Mouse (Mus musculus): Measurements from ENCODE around the gene Eef1akmt2. TPM values are rescaled to one million over a fixed set of nuclear protein-coding genes. Genes with fewer than 3 reads are reported as not detected.

The Eef1akmt2 gene
- polyA plus RNA-seq, 1 experiment from 2014 or later = 76.6 TPM

DNA sequence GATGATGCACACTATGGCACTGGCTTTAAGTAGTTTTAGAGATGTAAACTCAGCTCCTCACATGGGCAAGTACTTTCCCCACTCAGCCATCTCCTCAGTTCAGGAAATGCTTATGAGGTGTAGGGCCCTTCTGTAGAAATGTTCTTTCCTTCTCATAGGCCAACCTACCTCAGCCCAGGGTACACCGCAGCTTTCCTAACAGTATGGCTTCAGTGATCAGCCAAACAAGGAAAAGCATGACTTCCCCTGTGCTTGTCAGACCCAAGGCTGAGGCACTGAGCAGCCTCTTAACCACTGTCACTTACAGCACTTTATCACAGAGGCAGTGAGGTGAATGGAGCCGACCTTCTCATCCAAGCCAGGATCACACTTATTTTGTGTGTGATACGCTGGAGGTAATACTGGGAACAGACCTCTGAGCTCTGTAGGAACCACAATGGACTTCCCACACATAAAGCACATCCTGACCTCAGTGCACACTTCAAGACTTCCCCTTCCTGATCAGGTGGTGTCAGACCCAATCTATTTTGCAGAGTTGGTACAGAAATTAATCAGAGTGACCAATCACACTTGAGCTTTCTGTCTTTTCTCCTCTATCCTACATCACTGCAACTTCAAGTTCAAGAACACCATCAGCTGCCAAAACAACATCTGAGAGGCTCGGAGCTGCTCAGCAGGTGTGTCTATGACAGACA, 64.8 kb downstream of the Eef1akmt2 start:
- DNase-seq (ENCODE audit: low spot score) (no peak), ATAC-seq (replicated peaks; ENCODE audit: low FRiP score, low read depth) (no peak)
- H3K9ac ChIP-seq (ENCODE audit: low read depth, low read length) = no peak overlapping the region
- no peak overlapping the region for H3K4me2 ChIP-seq (ENCODE audit: low read length)
- no peaks in the 10 kb centered on the region for H3K36me3 ChIP-seq (ENCODE audit: insufficient read depth, low read length)
- peak overlapping the region; percentile 66; the same call in 1 of the 2 replicates for H3K27ac ChIP-seq
- 83% methylated on average over 4 of the region's 4 CpGs for WGBS
- no peaks in the 10 kb centered on the region for H3K9me3 ChIP-seq (replicated peaks; ENCODE audit: low read length)
- H3K4me3 ChIP-seq (replicated peaks; ENCODE audit: low read depth, low read length) = no peak overlapping the region
- H3K4me1 ChIP-seq (replicated peaks; ENCODE audit: insufficient read depth, low read length) = peaks cover 23% of the 10 kb centered on the region; the same call in 1 of the 2 replicates
- no peak for TF ChIP-seq CTCF (IDR thresholded peaks at IDR 0.05; ENCODE audit: low read depth)
- H3K27me3 ChIP-seq (ENCODE audit: insufficient read depth, low read length) = no peaks in the 10 kb centered on the region

- no peaks in the 10 kb centered on the region for H3K36me3 ChIP-seq (ENCODE audit: insufficient read depth, low read length)
- TF ChIP-seq CTCF (IDR thresholded peaks at IDR 0.05; ENCODE audit: low read depth) = no peak
- no peak for DNase-seq (ENCODE audit: low spot score)
- no peak overlapping the region for H3K9ac ChIP-seq (ENCODE audit: low read depth, low read length)
- 87% methylated on average over 4 of the region's 4 CpGs for WGBS
- H3K9me3 ChIP-seq (replicated peaks; ENCODE audit: low read length) = no peaks in the 10 kb centered on the region
- H3K4me2 ChIP-seq (ENCODE audit: low read length) = no peak overlapping the region
- peaks cover 23% of the 10 kb centered on the region; the same call in 1 of the 2 replicates for H3K4me1 ChIP-seq (replicated peaks; ENCODE audit: insufficient read depth, low read length)
- H3K4me3 ChIP-seq (replicated peaks; ENCODE audit: low read depth, low read length) = no peak overlapping the region
- no peak for ATAC-seq (replicated peaks; ENCODE audit: low FRiP score, low read depth)
- no peaks in the 10 kb centered on the region for H3K27me3 ChIP-seq (ENCODE audit: insufficient read depth, low read length)
- peak overlapping the region; percentile 66 for H3K27ac ChIP-seq
These were observed 65.5 kb downstream of the Eef1akmt2 start for GRCm38 (mm10) chr7:132787022-132787421.

DNA sequence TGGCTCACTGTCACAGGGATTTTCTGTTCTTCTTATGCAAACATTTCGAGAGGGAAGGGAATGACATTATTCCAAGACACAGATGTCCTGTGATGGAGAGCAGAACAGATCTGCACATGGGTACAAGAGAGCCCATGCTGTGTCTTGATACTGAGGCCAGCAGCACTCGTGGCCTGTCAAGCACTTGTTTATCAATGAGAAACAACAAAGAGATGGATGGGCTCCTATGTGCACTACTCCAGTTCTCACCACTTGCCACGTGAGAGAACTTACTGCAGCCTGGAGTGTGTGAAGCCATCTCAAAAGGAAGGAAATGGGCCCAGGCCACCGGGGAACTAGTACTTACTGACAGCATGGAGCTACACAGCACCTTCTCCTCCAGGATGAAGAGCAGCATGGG, 66.0 kb downstream of the Eef1akmt2 start:
- peak; percentile 41; the same call in 1 of the 2 replicates for ATAC-seq (replicated peaks; ENCODE audit: low FRiP score, low read depth)
- WGBS = 37% methylated on average over 4 of the region's 4 CpGs
- Histone ChIP-seq H3K27me3 (ENCODE audit: insufficient read depth, low read length) (no peaks in the 10 kb centered on the region), H3K4me1 (replicated peaks; ENCODE audit: insufficient read depth, low read length) (peaks cover 27% of the 10 kb centered on the region; the same call in 1 of the 2 replicates), H3K27ac (peak overlapping the region; percentile 66), H3K9ac (ENCODE audit: low read depth, low read length) (no peak overlapping the region), H3K9me3 (replicated peaks; ENCODE audit: low read length) (no peaks in the 10 kb centered on the region), H3K36me3 (ENCODE audit: insufficient read depth, low read length) (no peaks in the 10 kb centered on the region), H3K4me2 (ENCODE audit: low read length) (no peak overlapping the region), H3K4me3 (replicated peaks; ENCODE audit: low read depth, low read length) (no peak overlapping the region)
- no peak for TF ChIP-seq CTCF (IDR thresholded peaks at IDR 0.05; ENCODE audit: low read depth)
- DNase-seq (ENCODE audit: low spot score) = peak; percentile 37

DNA sequence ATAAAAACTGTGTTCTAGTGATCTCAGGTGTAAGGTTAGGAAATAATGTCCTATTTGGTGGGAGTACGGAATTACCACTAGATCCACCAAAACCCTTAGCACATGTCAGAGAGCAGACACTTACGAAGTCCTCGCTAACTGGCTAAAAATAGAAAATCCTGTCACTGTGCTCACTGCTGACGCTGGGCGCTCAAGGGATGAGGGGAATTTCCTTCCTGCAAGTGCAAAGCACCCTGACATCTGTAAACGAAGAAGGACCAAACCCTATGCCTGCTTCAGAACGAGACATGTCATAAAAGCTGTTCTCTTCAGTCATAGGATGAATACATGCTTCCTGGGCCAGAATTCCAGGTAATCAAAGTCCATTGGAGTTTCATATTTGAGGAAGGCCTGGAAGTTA, 66.5 kb downstream of the Eef1akmt2 start:
- Histone ChIP-seq H3K27me3 (ENCODE audit: insufficient read depth, low read length) (no peaks in the 10 kb centered on the region), H3K27ac (peak overlapping the region; percentile 66), H3K4me1 (replicated peaks; ENCODE audit: insufficient read depth, low read length) (peaks cover 32% of the 10 kb centered on the region; the same call in 1 of the 2 replicates), H3K4me3 (replicated peaks; ENCODE audit: low read depth, low read length) (no peak overlapping the region), H3K4me2 (ENCODE audit: low read length) (no peak overlapping the region), H3K36me3 (ENCODE audit: insufficient read depth, low read length) (no peaks in the 10 kb centered on the region), H3K9me3 (replicated peaks; ENCODE audit: low read length) (no peaks in the 10 kb centered on the region), H3K9ac (ENCODE audit: low read depth, low read length) (no peak overlapping the region)
- ATAC-seq (replicated peaks; ENCODE audit: low FRiP score, low read depth) (no peak), DNase-seq (ENCODE audit: low spot score) (peak; percentile 65)
- 28% methylated on average over 7 of the region's 7 CpGs for WGBS
- no peak for TF ChIP-seq CTCF (IDR thresholded peaks at IDR 0.05; ENCODE audit: low read depth)

- Histone ChIP-seq H3K9me3 (replicated peaks; ENCODE audit: low read length) (no peaks in the 10 kb centered on the region), H3K9ac (ENCODE audit: low read depth, low read length) (no peak overlapping the region), H3K4me1 (replicated peaks; ENCODE audit: insufficient read depth, low read length) (peaks cover 42% of the 10 kb centered on the region; the same call in 1 of the 2 replicates), H3K36me3 (ENCODE audit: insufficient read depth, low read length) (no peaks in the 10 kb centered on the region), H3K27ac (peak overlapping the region; percentile 31; the same call in 1 of the 2 replicates), H3K4me2 (ENCODE audit: low read length) (no peak overlapping the region), H3K27me3 (ENCODE audit: insufficient read depth, low read length) (no peaks in the 10 kb centered on the region), H3K4me3 (replicated peaks; ENCODE audit: low read depth, low read length) (no peak overlapping the region)
- TF ChIP-seq CTCF (IDR thresholded peaks at IDR 0.05; ENCODE audit: low read depth) = no peak
- no peak for DNase-seq (ENCODE audit: low spot score)
- 65% methylated on average over 5 of the region's 5 CpGs for WGBS
- ATAC-seq (replicated peaks; ENCODE audit: low FRiP score, low read depth) = no peak
These were observed 68.4 kb downstream of the Eef1akmt2 start for GRCm38 (mm10) chr7:132784101-132784500.

- WGBS = 56% methylated on average over 6 of the region's 6 CpGs
- no peak for TF ChIP-seq CTCF (IDR thresholded peaks at IDR 0.05; ENCODE audit: low read depth)
- no peak overlapping the region for H3K9ac ChIP-seq (ENCODE audit: low read depth, low read length)
- H3K36me3 ChIP-seq (ENCODE audit: insufficient read depth, low read length) = 0 out of 2 replicates have a peak, but pooled peaks cover 5% of the 10 kb centered on the region
- no peak for DNase-seq (ENCODE audit: low spot score)
- H3K9me3 ChIP-seq (replicated peaks; ENCODE audit: low read length) = no peaks in the 10 kb centered on the region
- no peaks in the 10 kb centered on the region for H3K27me3 ChIP-seq (ENCODE audit: insufficient read depth, low read length)
- peak overlapping the region; percentile 66; the same call in 1 of the 2 replicates for H3K27ac ChIP-seq
- H3K4me3 ChIP-seq (replicated peaks; ENCODE audit: low read depth, low read length) = no peak overlapping the region
- H3K4me2 ChIP-seq (ENCODE audit: low read length) = no peak overlapping the region
- no peak for ATAC-seq (replicated peaks; ENCODE audit: low FRiP score, low read depth)
- peaks cover 40% of the 10 kb centered on the region for H3K4me1 ChIP-seq (replicated peaks; ENCODE audit: insufficient read depth, low read length)
These were observed 70.6 kb downstream of the Eef1akmt2 start for GRCm38 (mm10) chr7:132781850-132782249.
